Mouse (Mus musculus) frontal cortex, postnatal 25 days (tissue): Measurements from ENCODE around the gene Hid1.
A peak's percentile ranks its signal among the peaks of the same experiment; 100 is the strongest.

Experiments used
- DNase-seq, 2 experiments: peaks; one replicate each; pipeline ENCODE4 v3.0.0; 2022; ENCODE audit warnings: low spot score in 2 of 2

The Hid1 gene

DNA sequence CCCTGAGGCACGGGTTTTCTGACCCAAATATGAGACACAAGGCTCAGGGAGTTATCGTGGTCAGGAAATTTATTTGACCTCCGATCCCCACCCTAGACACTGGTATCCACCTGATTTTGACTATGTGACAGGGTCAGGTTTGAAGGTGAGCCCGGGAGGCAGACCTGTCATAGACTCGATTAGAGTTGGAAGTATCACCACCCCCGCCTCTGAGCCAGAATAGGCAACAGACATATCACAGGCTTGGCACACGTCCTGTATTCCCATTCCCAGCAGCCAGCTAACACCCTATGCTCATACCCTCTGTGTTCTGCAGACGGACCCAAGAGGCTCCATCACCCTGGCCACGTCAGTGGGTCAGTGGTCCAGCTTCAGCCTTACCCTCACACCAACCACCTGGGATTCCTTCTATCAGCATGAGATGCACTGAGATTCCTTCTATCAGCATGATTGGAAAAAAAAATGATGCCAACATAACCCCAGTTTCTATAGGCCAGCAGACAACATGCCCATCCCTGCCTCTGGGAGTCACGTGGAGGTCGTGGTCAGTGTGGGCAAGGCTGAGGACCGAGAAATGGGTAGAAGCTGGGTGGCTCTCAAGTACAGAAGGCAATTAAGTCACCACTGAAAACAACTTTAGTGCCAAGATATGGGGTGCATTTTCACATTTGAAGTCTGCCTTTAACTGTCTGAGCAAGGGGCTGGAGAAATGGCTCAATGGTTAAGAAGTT lies 7.3 kb upstream of the Hid1 start:
- DNase-seq: peak in 1 of 2 experiments; percentile 28

DNA sequence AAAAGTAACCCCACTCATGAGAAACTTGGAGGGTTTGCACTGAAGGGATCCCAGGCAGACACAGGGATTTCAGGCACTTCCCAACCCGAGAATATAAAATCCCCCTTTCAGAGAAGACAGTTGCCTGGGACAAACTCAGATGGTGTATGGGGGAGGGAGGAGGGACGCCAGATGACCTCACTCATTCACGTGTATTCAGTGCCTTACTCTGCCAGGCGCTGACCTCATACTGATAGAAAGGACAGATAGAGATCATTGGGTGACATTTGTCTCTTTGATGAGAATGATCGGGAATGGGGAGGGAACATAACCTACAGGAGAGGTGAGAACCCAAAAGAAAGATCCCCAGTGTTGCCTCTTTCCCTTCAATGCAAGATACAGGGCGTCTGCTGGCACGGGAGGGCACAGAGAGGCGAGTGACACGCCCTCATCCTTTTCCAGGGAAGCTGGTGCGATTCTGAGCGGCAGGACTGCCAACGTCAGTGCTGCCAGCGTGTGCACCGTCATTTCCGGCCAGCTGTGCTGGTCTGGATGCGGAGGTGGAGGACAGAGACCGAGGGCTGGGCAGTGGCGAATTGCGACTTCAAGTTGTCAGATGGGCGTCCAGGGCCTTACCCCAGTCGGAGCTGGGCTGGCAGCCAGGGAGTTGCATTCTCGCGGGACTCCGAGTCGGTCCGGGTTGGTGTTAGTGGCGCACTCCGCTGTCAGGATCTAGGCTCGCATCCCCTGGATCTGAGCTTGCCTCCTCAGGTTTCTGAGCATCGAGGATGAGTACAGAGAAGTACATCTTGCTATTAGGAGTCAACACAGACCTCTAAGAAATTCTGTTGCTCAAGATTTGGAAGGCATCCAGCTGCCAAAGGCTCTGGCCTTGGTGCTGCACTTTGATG lies 6.5 kb upstream of the Hid1 start:
- peak; percentile 59 to 60 for DNase-seq

GRCm38 (mm10) chr11:115372737-115373136 lies 5.2 kb upstream of the Hid1 start:
- DNase-seq: no peak

GRCm38 (mm10) chr11:115372015-115372414 lies 4.5 kb upstream of the Hid1 start:
- no peak for DNase-seq

GRCm38 (mm10) chr11:115371354-115371753 lies 3.8 kb upstream of the Hid1 start:
- DNase-seq: no peak

DNA sequence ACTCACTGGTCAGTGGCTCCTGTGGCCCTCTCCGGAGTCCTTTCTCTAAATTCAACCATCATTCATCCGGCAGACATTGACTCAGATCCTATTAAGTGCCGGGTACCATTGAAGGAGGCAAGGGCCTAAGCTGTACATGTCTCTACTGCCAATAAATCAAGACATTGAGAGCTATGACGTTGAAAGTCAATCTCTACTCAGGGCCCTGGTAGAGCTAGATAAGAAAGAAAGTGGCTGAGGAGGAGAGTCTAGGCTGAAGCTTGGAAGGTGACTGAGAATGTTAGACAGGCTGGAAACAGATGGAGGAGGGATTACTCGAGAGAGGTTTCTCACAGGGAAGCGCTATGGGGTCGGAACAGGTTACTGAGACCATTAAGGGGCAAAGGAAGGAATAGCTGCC lies 2.8 kb upstream of the Hid1 start:
- DNase-seq: no peak

DNA sequence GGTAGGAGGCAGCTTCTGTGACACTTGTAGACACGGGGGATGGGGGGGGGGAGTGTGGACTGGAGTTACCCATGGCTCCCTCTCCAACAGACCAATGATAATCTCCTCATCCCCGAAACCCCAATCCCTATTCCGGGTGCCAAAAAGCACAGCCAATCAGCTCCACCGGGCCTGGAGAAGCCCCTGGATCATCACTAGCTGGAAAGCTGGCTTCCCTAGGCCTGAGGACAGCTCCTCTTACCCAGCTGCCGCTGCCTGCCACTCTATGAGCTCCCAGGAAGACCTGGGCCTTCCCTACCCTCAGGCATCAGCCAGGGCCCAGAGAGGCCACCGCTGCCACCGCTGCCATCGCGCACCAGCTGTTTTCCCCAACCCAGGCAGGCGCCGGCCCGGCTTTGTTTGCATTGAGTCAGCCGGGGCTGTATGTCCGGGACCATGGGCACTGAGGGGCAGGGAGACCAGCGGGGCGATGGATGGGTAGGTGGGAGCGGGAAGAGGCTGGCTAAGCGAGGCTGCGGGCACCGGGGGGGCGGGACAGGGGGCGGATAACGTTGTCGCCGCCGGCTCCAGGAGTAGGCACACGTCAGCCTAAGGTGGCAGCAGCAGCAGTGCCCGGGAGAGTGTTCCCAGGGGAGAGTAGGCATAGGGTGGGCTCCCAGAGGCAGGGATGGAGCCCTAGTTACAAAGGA lies 706 bp downstream of the Hid1 start:
- peak in 1 of 2 experiments; percentile 41 for DNase-seq

- DNase-seq: no peak
Measured at GRCm38 (mm10) chr11:115366039-115366705, 1.4 kb downstream of the Hid1 start.

- DNase-seq: no peak
Measured at GRCm38 (mm10) chr11:115364136-115364535, 3.4 kb downstream of the Hid1 start.

DNA sequence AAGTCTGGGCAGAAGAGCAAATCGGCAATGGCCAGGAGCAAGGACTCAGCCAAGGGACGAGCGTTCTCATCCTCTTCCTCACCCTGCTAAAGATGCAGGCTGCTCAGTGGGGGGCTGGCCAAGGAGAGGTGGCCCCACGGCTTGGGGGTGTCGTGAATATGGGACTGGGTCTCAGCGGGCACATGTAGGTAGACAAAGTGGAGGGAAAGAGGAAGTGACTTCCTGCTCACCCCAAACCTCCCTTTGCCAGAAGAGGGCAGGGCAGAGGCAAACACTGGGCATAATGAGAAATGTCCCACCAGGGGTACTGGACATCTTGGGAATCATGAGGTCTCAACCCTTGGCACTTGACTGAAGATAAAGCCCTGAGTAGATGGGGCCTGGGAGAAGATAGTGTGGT lies 7.8 kb downstream of the Hid1 start:
- DNase-seq: no peak

- DNase-seq: no peak
Measured at GRCm38 (mm10) chr11:115359293-115359692, 8.3 kb downstream of the Hid1 start.

- peak; percentile 53 to 66 for DNase-seq
Measured at GRCm38 (mm10) chr11:115358468-115358867, 9.1 kb downstream of the Hid1 start.

DNA sequence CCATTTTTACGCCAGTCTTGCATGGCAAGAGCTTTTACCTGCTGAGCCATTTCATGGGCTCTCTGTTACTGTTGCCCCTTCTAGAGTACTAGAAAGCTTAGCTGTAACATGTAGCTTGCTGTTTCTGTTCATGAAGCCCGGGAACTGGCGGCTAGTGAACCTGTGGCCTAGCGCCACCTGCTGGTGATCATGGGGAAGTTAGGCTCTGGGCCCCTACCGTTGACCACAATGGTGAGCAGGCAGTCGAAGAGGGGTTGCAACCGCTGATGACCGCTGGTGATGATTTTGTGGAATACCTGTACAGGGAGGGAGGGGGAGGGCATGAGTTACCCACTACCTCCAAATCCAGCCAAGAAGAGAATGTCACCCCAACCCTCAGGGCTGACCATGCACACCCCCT lies 13.4 kb downstream of the Hid1 start:
- no peak for DNase-seq

DNA sequence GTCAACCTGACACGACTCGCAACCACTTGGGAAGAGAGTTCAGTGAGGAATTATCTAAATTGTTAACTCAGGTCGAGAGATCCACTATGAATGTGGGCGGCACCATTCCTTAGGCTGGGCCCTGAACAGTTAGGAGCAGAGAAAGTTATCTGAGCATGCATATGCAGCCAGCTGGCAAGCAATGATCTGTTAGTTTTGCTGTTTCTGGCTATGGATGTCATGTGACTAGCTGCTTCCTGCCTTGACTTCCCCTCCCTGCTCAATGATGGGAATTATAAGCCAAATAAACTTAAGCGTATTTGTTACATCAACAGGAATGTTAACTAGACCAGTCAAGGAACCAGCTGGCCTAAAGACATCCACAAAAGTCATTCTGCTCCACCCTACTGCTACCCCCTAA lies 14.2 kb downstream of the Hid1 start:
- DNase-seq: no peak

DNA sequence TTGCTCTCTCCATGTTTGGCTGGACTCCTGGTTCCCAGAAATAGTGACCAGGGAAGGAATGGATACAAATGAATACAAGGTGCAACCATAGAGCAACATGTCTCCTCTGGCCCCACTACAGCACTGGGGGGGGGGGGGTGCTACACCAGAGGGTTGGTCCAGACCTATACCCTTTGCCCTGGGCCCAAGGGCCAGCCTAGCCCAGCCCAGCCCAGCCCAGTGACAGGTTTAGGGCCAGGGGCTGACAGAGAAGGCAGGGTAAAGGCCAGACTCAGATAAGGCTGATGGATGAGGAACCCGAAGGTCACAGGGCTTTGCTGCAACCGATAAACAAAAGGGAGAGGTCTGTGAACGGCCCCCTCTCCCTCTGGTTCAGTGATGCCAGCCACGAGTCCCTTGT lies 17.6 kb downstream of the Hid1 start:
- no peak for DNase-seq

DNA sequence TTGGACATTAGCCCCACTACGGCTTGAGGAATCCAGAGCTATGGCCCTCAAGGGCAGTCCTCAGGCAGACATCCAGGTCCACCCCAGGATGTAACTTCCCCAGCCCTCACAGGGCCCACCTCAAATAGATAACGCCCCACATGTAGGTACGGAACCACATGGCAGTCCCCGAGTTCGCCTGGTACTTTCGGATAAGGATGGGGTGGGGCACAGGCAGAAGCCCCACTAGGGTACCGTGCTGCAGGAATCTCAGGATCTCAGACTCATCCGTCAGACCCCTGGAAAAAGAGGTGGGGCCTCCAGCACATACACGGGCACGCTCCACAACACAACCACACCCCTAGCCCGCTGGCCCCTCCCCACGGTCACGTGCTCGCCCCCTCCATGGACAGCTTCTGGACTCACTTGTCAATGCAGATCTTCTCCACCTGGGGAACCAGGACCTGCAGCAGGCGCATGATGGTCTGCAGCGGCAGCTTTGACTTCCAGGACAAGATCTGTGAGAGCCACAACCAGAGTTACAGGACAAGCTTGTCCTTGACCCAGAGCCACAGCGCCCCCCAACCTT lies 18.8 kb downstream of the Hid1 start:
- DNase-seq: no peak

GRCm38 (mm10) chr11:115345515-115345914 lies 22.0 kb downstream of the Hid1 start:
- no peak for DNase-seq

DNA sequence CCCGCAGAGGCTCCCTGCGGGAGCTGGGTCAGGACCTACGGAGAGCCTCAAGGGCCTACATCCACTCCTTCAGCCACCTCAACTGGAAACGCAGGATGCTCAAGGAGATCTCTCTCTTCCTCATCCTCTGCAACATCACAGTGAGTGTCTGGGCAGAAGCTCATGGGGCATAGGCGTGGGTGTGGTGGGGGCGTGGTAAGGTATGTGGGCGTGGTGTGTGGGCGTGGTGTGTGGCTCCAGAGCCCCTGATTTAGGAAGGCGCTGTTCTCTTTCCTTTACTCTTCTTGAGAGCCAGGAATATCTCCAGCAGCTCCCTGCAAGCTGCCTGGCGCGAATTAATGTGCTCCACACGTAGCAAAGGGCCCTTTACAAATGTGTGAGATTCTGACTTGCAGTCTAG lies 22.6 kb downstream of the Hid1 start:
- DNase-seq: no peak

GRCm38 (mm10) chr11:115341866-115342265 lies 25.7 kb downstream of the Hid1 start:
- no peak for DNase-seq

- no peak for DNase-seq
Measured at GRCm38 (mm10) chr11:115341246-115341645, 26.3 kb downstream of the Hid1 start.

- no peak for DNase-seq
Measured at GRCm38 (mm10) chr11:115337826-115338225, 29.7 kb downstream of the Hid1 start.

DNA sequence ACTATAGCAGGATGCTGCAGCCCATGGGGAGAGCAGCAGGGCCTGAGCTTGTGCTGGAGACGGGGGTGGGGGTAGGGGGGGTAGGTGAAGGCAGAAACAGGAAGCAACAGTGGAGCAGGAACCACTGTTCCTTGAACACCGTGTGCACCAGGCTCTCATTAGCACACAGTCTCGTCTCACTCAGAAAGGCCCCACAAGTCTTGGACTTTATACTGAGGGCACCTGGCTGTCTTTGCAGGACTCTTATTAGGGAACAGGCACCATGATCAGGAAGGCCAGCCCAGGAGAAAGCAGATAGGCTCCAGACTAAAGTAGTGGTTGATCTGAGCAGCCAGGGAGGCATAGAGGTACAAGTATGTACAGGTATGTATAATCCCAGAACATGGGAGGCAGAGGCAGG lies 30.2 kb downstream of the Hid1 start:
- DNase-seq: no peak
